Mouse (Mus musculus) thymus, adult 2 months (tissue): Measurements from ENCODE around the gene Bri3bp.

Source experiments
- CTCF ChIP-seq: fragments of 200-500 bp; IDR thresholded peaks from 2 replicates; pipeline ENCODE4 v1.5.1; 2012; ENCODE audit warnings: mild to moderate bottlenecking, control low read depth, low read length, moderate library complexity, borderline replicate concordance; ENCODE audit not compliant: control insufficient read depth, poor library complexity, insufficient read depth; ENCODE audit errors: extremely low read depth
- POLR2A ChIP-seq: fragments of 200-500 bp; IDR thresholded peaks from 2 replicates; pipeline ENCODE4 v1.6.1; 2012; ENCODE audit warnings: mild to moderate bottlenecking, low read length, control low read depth, moderate library complexity; ENCODE audit not compliant: control insufficient read depth, poor library complexity, insufficient read depth; ENCODE audit errors: extremely low read depth

- TF ChIP-seq POLR2A (no peak), CTCF (no peak)
These were observed 29.3 kb upstream of the Bri3bp start for GRCm38 (mm10) chr5:125411972-125412530.
